Mouse (Mus musculus) midbrain, embryonic 15.5 days (tissue): Measurements from ENCODE around the gene Zbtb8a. TPM values are rescaled to one million over a fixed set of nuclear protein-coding genes. Genes with fewer than 3 reads are reported as not detected.
"Not testable (repeated sequence)": the region's sequence is repeated elsewhere in the genome, so short reads cannot be mapped to it uniquely, and the experiment has no call there.

Experiments used
- ATAC-seq: fragments of 200-750 bp; cut with Nextera tagmentation; replicated peaks from 2 replicates; pipeline ENCODE4 v1.8.0; 2017; ENCODE audit warnings: moderate TSS enrichment
- H3K27ac ChIP-seq: fragments of 300-500 bp; sonication (generic); 2 replicates; pipeline ENCODE4 v1.5.1; 2015; ENCODE audit warnings: mild to moderate bottlenecking, inconsistent platforms
- H3K27me3 ChIP-seq: fragments of 300-500 bp; sonication (generic); replicated peaks from 2 replicates; pipeline ENCODE4 v1.6.1; 2015; ENCODE audit warnings: inconsistent platforms
- H3K36me3 ChIP-seq: fragments of 300-500 bp; sonication (generic); replicated peaks from 2 replicates; pipeline ENCODE4 v1.6.1; 2015; ENCODE audit warnings: inconsistent platforms
- H3K4me1 ChIP-seq: fragments of 300-500 bp; sonication (generic); 2 replicates; pipeline ENCODE4 v1.6.1; 2015; ENCODE audit warnings: inconsistent platforms
- H3K4me2 ChIP-seq: fragments of 300-500 bp; sonication (generic); 2 replicates; pipeline ENCODE4 v1.6.1; 2015; ENCODE audit warnings: inconsistent platforms, mild to moderate bottlenecking, moderate library complexity
- H3K4me3 ChIP-seq: fragments of 300-500 bp; sonication (generic); 2 replicates; pipeline ENCODE4 v1.5.1; 2015; ENCODE audit warnings: mild to moderate bottlenecking, inconsistent platforms
- H3K9ac ChIP-seq: fragments of 300-500 bp; sonication (generic); 2 replicates; pipeline ENCODE4 v1.6.1; 2015; ENCODE audit warnings: mild to moderate bottlenecking, inconsistent platforms
- H3K9me3 ChIP-seq: fragments of 300-500 bp; sonication (generic); 2 replicates; pipeline ENCODE4 v1.6.1; 2016; ENCODE audit warnings: inconsistent platforms
- WGBS: fragments of 180-500 bp; shearing (Covaris S2); methylation state at CpG from one replicate; pipeline ENCODE4 v1.1.7; 2015; ENCODE audit warnings: mixed read lengths; 5-methylcytosine and 5-hydroxymethylcytosine counted together
- polyA plus RNA-seq: library from polyadenylated mRNA; unstranded; fragments of >200 nt; fragmentation: Nextera tagmentation; extraction: Ambion mirVana; gene quantifications from 2 replicates; pipeline ENCODE4 v1.2.1, GENCODE M21; 2015

The Zbtb8a gene
- polyA plus RNA-seq, result 20.4 and 21.5 TPM in 2 replicates

GRCm38 (mm10) chr4:129377601-129378390 is at the start of gene Zbtb8a:
Zbtb8a (minus strand) TSS chr4:129378116.
- H3K36me3 ChIP-seq, result no peaks in the 10 kb centered on the region
- no peaks in the 10 kb centered on the region for H3K9me3 ChIP-seq
- H3K4me2 ChIP-seq, result peak within 1 kb of the TSS; percentile 60
- ATAC-seq, result peak; percentile 87
- H3K9ac ChIP-seq, result peak within 1 kb of the TSS; percentile 65
- peak within 1 kb of the TSS; percentile 82 for H3K27ac ChIP-seq
- WGBS, result 2% methylated on average over 48 of the region's 65 CpGs
- H3K27me3 ChIP-seq, result 0 out of 2 replicates have a peak, but pooled peaks cover 7% of the 10 kb centered on the region
- peaks cover 37% of the 10 kb centered on the region for H3K4me1 ChIP-seq
- H3K4me3 ChIP-seq, result peak within 1 kb of the TSS; percentile 73

GRCm38 (mm10) chr4:129418321-129418720 is 40.4 kb upstream of the Zbtb8a start:
- H3K36me3 ChIP-seq, result no peaks in the 10 kb centered on the region
- H3K27me3 ChIP-seq, result no peaks in the 10 kb centered on the region
- no peaks in the 10 kb centered on the region for H3K9me3 ChIP-seq
- H3K4me1 ChIP-seq, result no peaks in the 10 kb centered on the region
- 73% methylated on average over 5 of the region's 5 CpGs for WGBS
- no peak for ATAC-seq
- H3K27ac ChIP-seq, result no peak overlapping the region
- H3K9ac ChIP-seq, result no peak overlapping the region
- no peak overlapping the region for H3K4me2 ChIP-seq
- no peak overlapping the region for H3K4me3 ChIP-seq

- Histone ChIP-seq H3K36me3 (no peaks in the 10 kb centered on the region), H3K4me1 (no peaks in the 10 kb centered on the region), H3K4me2 (no peak overlapping the region), H3K27ac (no peak overlapping the region), H3K9ac (no peak overlapping the region), H3K27me3 (no peaks in the 10 kb centered on the region), H3K4me3 (no peak overlapping the region), H3K9me3 (no peaks in the 10 kb centered on the region)
- WGBS, result 84% methylated on average over 5 of the region's 5 CpGs
- no peak for ATAC-seq
These were observed 38.6 kb upstream of the Zbtb8a start for GRCm38 (mm10) chr4:129416478-129416877.

- ATAC-seq, result no peak
- H3K4me2 ChIP-seq, result no peak overlapping the region
- 96% methylated on average over 5 of the region's 5 CpGs for WGBS
These were observed 38.0 kb upstream of the Zbtb8a start for GRCm38 (mm10) chr4:129415892-129416291.

GRCm38 (mm10) chr4:129410991-129411390 is 33.1 kb upstream of the Zbtb8a start:
- no peaks in the 10 kb centered on the region for H3K36me3 ChIP-seq
- H3K27ac ChIP-seq, result no peak overlapping the region
- no peak overlapping the region for H3K4me2 ChIP-seq
- no peaks in the 10 kb centered on the region for H3K27me3 ChIP-seq
- no peak overlapping the region for H3K4me3 ChIP-seq
- H3K9me3 ChIP-seq, result no peaks in the 10 kb centered on the region
- peaks cover 5% of the 10 kb centered on the region; the same call in 1 of the 2 replicates for H3K4me1 ChIP-seq
- no peak for ATAC-seq
- no peak overlapping the region for H3K9ac ChIP-seq

More at GRCm38 (mm10) chr4:129415892-129416291, 38.0 kb upstream of the Zbtb8a start:
- H3K4me3 ChIP-seq, result no peak overlapping the region
- no peaks in the 10 kb centered on the region for H3K36me3 ChIP-seq
- H3K4me1 ChIP-seq, result no peaks in the 10 kb centered on the region
- no peak overlapping the region for H3K9ac ChIP-seq
- H3K27ac ChIP-seq, result no peak overlapping the region
- H3K9me3 ChIP-seq, result no peaks in the 10 kb centered on the region
- H3K27me3 ChIP-seq, result no peaks in the 10 kb centered on the region

GRCm38 (mm10) chr4:129410532-129410931 is 32.6 kb upstream of the Zbtb8a start:
- not testable (repeated sequence) for H3K9ac ChIP-seq, H3K9me3 ChIP-seq, H3K27ac ChIP-seq, H3K4me3 ChIP-seq, H3K36me3 ChIP-seq, ATAC-seq, H3K27me3 ChIP-seq, H3K4me1 ChIP-seq, H3K4me2 ChIP-seq
- WGBS, result 82% methylated on average over 3 of the region's 3 CpGs

GRCm38 (mm10) chr4:129406447-129406846 is 28.5 kb upstream of the Zbtb8a start:
- Histone ChIP-seq H3K4me1 (peaks cover 5% of the 10 kb centered on the region; the same call in 1 of the 2 replicates), H3K27me3 (no peaks in the 10 kb centered on the region), H3K36me3 (no peaks in the 10 kb centered on the region), H3K4me3 (peak overlapping the region; percentile 42), H3K9ac (peak overlapping the region; percentile 56), H3K27ac (no peak overlapping the region), H3K9me3 (no peaks in the 10 kb centered on the region), H3K4me2 (peak overlapping the region; percentile 74)
- 3% methylated on average over 25 of the region's 25 CpGs for WGBS
- ATAC-seq, result no peak

- 83% methylated on average over 4 of the region's 4 CpGs for WGBS
- Histone ChIP-seq H3K4me1 (no peaks in the 10 kb centered on the region), H3K9ac (no peak overlapping the region), H3K27ac (no peak overlapping the region), H3K9me3 (no peaks in the 10 kb centered on the region), H3K4me3 (no peak overlapping the region), H3K4me2 (no peak overlapping the region), H3K36me3 (no peaks in the 10 kb centered on the region), H3K27me3 (no peaks in the 10 kb centered on the region)
- ATAC-seq, result no peak
These were observed 21.9 kb upstream of the Zbtb8a start for GRCm38 (mm10) chr4:129399813-129400212.

GRCm38 (mm10) chr4:129396960-129397359 is 19.0 kb upstream of the Zbtb8a start:
- Histone ChIP-seq H3K36me3 (no peaks in the 10 kb centered on the region), H3K4me3 (no peak overlapping the region), H3K9me3 (no peaks in the 10 kb centered on the region), H3K4me2 (no peak overlapping the region), H3K27ac (no peak overlapping the region), H3K9ac (no peak overlapping the region), H3K27me3 (no peaks in the 10 kb centered on the region), H3K4me1 (peaks cover 4% of the 10 kb centered on the region; the same call in 1 of the 2 replicates)
- 85% methylated on average over 3 of the region's 3 CpGs for WGBS
- ATAC-seq, result no peak

GRCm38 (mm10) chr4:129394089-129394870 is 16.4 kb upstream of the Zbtb8a start:
- Histone ChIP-seq H3K27me3 (no peaks in the 10 kb centered on the region), H3K9me3 (no peaks in the 10 kb centered on the region), H3K36me3 (no peaks in the 10 kb centered on the region), H3K4me1 (peaks cover 4% of the 10 kb centered on the region; the same call in 1 of the 2 replicates), H3K4me3 (no peak overlapping the region), H3K4me2 (no peak overlapping the region), H3K9ac (no peak overlapping the region), H3K27ac (no peak overlapping the region)
- WGBS, result 38% methylated on average over 12 of the region's 12 CpGs
- ATAC-seq, result no peak

- no peaks in the 10 kb centered on the region for H3K9me3 ChIP-seq
- ATAC-seq, result no peak
- H3K9ac ChIP-seq, result no peak overlapping the region
- H3K4me1 ChIP-seq, result peaks cover 4% of the 10 kb centered on the region; the same call in 1 of the 2 replicates
- H3K4me2 ChIP-seq, result no peak overlapping the region
- no peaks in the 10 kb centered on the region for H3K36me3 ChIP-seq
- H3K4me3 ChIP-seq, result no peak overlapping the region
- 80% methylated on average over 7 of the region's 7 CpGs for WGBS
- no peak overlapping the region for H3K27ac ChIP-seq
- H3K27me3 ChIP-seq, result no peaks in the 10 kb centered on the region
These were observed 13.1 kb upstream of the Zbtb8a start for GRCm38 (mm10) chr4:129390936-129391557.

GRCm38 (mm10) chr4:129390216-129390743 is 12.4 kb upstream of the Zbtb8a start:
- Histone ChIP-seq H3K9me3 (no peaks in the 10 kb centered on the region), H3K27me3 (no peaks in the 10 kb centered on the region), H3K4me1 (peaks cover 4% of the 10 kb centered on the region; the same call in 1 of the 2 replicates), H3K9ac (no peak overlapping the region), H3K36me3 (no peaks in the 10 kb centered on the region), H3K4me2 (no peak overlapping the region), H3K27ac (no peak overlapping the region), H3K4me3 (no peak overlapping the region)
- ATAC-seq, result no peak
- WGBS, result 90% methylated on average over 14 of the region's 14 CpGs
